Mouse (Mus musculus): ENCODE measurements around the gene Mcm10. TPM values are rescaled to one million over a fixed set of nuclear protein-coding genes. Genes with fewer than 3 reads are reported as not detected.
"Not testable (repeated sequence)": the region's sequence is repeated elsewhere in the genome, so short reads cannot be mapped to it uniquely, and the experiment has no call there.

Mcm10 gene
- total RNA-seq, 2 experiments from 2014 or later, result 1.2 to 1.3 TPM

- peak; percentile 52 to 84 for DNase-seq (ENCODE audit: low spot score in 2 of 2)
- intact Hi-C loops (cut with DNase I), result loop anchor here (5.0 kb wide), 2 partner anchors 39 to 76 kb away; partner anchors contain the start of gene Phyh
These were observed 19.0 kb downstream of the Mcm10 start for GRCm38 (mm10) chr2:4993584-4993983.

GRCm38 (mm10) chr2:4988826-4989424, 23.7 kb downstream of the Mcm10 start:
- intact Hi-C loops (cut with DNase I), result no loop called here
- DNase-seq (ENCODE audit: low spot score in 2 of 2), result no peak

GRCm38 (mm10) chr2:4987388-4988180, 25.0 kb downstream of the Mcm10 start:
- no peak for DNase-seq (ENCODE audit: low spot score in 2 of 2)
- intact Hi-C loops (cut with DNase I), result no loop called here

- DNase-seq (ENCODE audit: low spot score in 2 of 2), result no peak
- intact Hi-C loops (cut with DNase I), result no loop called here
These were observed 25.8 kb downstream of the Mcm10 start for GRCm38 (mm10) chr2:4986798-4987197.

GRCm38 (mm10) chr2:4985000-4985399, 27.6 kb downstream of the Mcm10 start:
- intact Hi-C loops (cut with DNase I), result no loop called here

GRCm38 (mm10) chr2:4983987-4984386, 28.6 kb downstream of the Mcm10 start:
- intact Hi-C loops (cut with DNase I), result no loop called here
- no peak for DNase-seq (ENCODE audit: low spot score in 2 of 2)

More at GRCm38 (mm10) chr2:4985000-4985399, 27.6 kb downstream of the Mcm10 start:
- DNase-seq (ENCODE audit: low spot score in 2 of 2), result no peak

GRCm38 (mm10) chr2:4978091-4978490, 34.5 kb downstream of the Mcm10 start:
- peak in 1 of 2 experiments; percentile 25 for DNase-seq (ENCODE audit: low spot score in 2 of 2)
- intact Hi-C loops (cut with DNase I), result no loop called here

GRCm38 (mm10) chr2:4975807-4976206, 36.8 kb downstream of the Mcm10 start, which contains the start of gene Ucma:
Ucma (plus strand) TSS chr2:4976122.
- intact Hi-C loops (cut with DNase I), result no loop called here
- DNase-seq (ENCODE audit: low spot score in 2 of 2), result peak in 1 of 2 experiments; percentile 71

- no peak for DNase-seq (ENCODE audit: low spot score in 2 of 2)
- intact Hi-C loops (cut with DNase I), result no loop called here
These were observed 43.5 kb downstream of the Mcm10 start for GRCm38 (mm10) chr2:4969083-4969482.

- DNase-seq (ENCODE audit: low spot score in 2 of 2), result no peak
- intact Hi-C loops (cut with DNase I), result no loop called here
These were observed 44.8 kb downstream of the Mcm10 start for GRCm38 (mm10) chr2:4967806-4968205.

GRCm38 (mm10) chr2:4958039-4958438, 54.6 kb downstream of the Mcm10 start:
- intact Hi-C loops (cut with DNase I), result no loop called here
- DNase-seq (ENCODE audit: low spot score in 2 of 2), result no peak

- DNase-seq (ENCODE audit: low spot score in 2 of 2), result no peak
- intact Hi-C loops (cut with DNase I), result no loop called here
These were observed 58.3 kb downstream of the Mcm10 start for GRCm38 (mm10) chr2:4954216-4954760.

GRCm38 (mm10) chr2:4950986-4951385, 61.6 kb downstream of the Mcm10 start:
- intact Hi-C loops (cut with DNase I), result no loop called here
- no peak for DNase-seq (ENCODE audit: low spot score in 2 of 2)

- intact Hi-C loops (cut with DNase I); DNase-seq (ENCODE audit: low spot score in 2 of 2): not testable (repeated sequence)
These were observed 62.9 kb downstream of the Mcm10 start for GRCm38 (mm10) chr2:4949691-4950090.

- no peak for DNase-seq (ENCODE audit: low spot score in 2 of 2)
- intact Hi-C loops (cut with DNase I), result no loop called here
These were observed 71.7 kb downstream of the Mcm10 start for GRCm38 (mm10) chr2:4940861-4941260.

Other genes with a start within 250 kb of the Mcm10 start
- gene Sephs1, start 131.2 kb downstream of the Mcm10 start, total RNA-seq (2021), result 10 to 100 TPM; 21.2 to 23.1 TPM
- gene Phyh, start 93.8 kb downstream of the Mcm10 start, total RNA-seq (2021), result 10 to 100 TPM; 89.0 to 91.5 TPM
- gene Ucma, start 36.7 kb downstream of the Mcm10 start, total RNA-seq (2021), result 1 to 10 TPM; 1.5 to 2.1 TPM
- gene Optn, start 51.3 kb upstream of the Mcm10 start, total RNA-seq (2021), result 10 to 100 TPM; 17.4 TPM
- 10 to 100 TPM; 18.6 to 20.2 TPM for gene Ccdc3, start 125.0 kb upstream of the Mcm10 start, total RNA-seq (2021)